Mouse (Mus musculus) kidney, adult 2 months (tissue): ENCODE results near the gene Ppp2r3d. TPM values are rescaled to one million over a fixed set of nuclear protein-coding genes. Genes with fewer than 3 reads are reported as not detected.
"Not testable (repeated sequence)": the region's sequence is repeated elsewhere in the genome, so short reads cannot be mapped to it uniquely, and the experiment has no call there.

Experiments used
- DNase-seq: peaks from one replicate; pipeline ENCODE4 v3.0.0; 2021
- H3K27ac ChIP-seq: fragments of 200-500 bp; 2 replicates; pipeline ENCODE4 v1.5.1; 2012; ENCODE audit warnings: low read depth, low read length, control low read depth, inconsistent platforms; ENCODE audit not compliant: insufficient read depth
- H3K27me3 ChIP-seq: fragments of 200-500 bp; replicated peaks from 2 replicates; pipeline ENCODE4 v1.6.1; 2012; ENCODE audit warnings: mild to moderate bottlenecking, moderate library complexity, low read length, inconsistent platforms; ENCODE audit not compliant: control insufficient read depth, insufficient read depth
- H3K36me3 ChIP-seq: fragments of 200-500 bp; 2 replicates; pipeline ENCODE4 v1.6.1; 2012; ENCODE audit warnings: mild to moderate bottlenecking, moderate library complexity, low read length, inconsistent platforms; ENCODE audit not compliant: control insufficient read depth, insufficient read depth
- H3K4me1 ChIP-seq: fragments of 200-500 bp; 2 replicates; pipeline ENCODE4 v1.6.1; 2011; ENCODE audit warnings: low read length; ENCODE audit not compliant: control insufficient read depth, insufficient read depth
- H3K4me3 ChIP-seq: fragments of 200-500 bp; 2 replicates; pipeline ENCODE4 v1.5.1; 2011; ENCODE audit warnings: mild to moderate bottlenecking, low read depth, low read length, control low read depth; ENCODE audit not compliant: insufficient read depth
- CTCF ChIP-seq: fragments of 200-500 bp; conservative IDR thresholded peaks from 2 replicates; pipeline ENCODE4 v1.5.1; 2011; ENCODE audit warnings: low read depth, mild to moderate bottlenecking, control low read depth, low read length, moderate library complexity, mixed read lengths; ENCODE audit not compliant: insufficient read depth, insufficient read length
- POLR2A ChIP-seq: fragments of 200-500 bp; IDR thresholded peaks from one replicate; pipeline ENCODE4 v1.6.1; 2011; ENCODE audit warnings: low read depth, low read length, control low read depth
- WGBS: fragments of 180-500 bp; shearing (Covaris S2); methylation state at CpG from one replicate; pipeline ENCODE4 v1.1.7; 2018; 5-methylcytosine and 5-hydroxymethylcytosine counted together
- polyA plus RNA-seq: library from polyadenylated mRNA; depleted of rRNA; stranded (reverse); fragments of >200 nt; gene quantifications from 2 replicates; pipeline ENCODE4 v1.2.3, GENCODE M21; 2012; rRNA removed

Gene Ppp2r3d
- polyA plus RNA-seq = 97.9 and 128 TPM in 2 replicates

DNA sequence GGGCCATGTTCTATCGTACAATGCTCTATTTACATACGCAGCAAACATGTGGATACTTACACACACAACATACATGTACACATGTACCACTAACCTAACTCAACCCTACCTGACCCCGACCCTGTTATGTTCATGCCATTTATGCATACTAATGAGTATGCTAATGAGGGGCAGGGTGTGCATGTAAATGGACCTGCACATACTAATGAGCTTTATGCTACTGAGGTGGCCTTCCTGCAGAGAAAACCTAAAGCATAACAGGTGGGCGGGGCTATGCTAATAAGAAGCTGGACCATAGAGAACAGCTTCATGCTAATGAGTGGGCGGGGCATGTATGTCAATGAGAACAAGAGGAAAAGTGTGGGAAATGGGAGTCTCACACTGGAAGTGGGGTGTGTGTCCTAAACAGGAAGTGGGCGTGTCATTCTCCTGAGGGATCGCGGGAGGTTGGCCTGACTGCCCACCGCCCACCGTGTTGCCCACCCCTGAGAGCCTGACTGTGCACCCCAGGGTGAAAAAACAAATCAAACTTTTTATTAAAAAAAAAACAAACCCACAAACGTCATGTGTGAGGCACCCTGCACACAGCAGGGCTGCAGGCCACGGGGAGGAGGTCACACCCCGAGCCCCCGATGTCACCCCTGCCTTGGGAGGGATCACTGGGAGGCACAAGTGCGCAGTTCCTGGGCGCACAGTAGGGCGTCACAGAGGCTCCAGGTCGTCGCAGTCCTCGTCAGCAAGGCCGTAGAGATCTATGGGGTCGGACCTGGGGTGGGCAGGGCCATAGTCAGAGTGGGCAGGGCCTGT, at the start of gene Ppp2r3d:
Gene Ppp2r3d, minus strand, starts transcription at position 803 of the 807 bp plus-strand sequence.
- no peak for DNase-seq
- no peak for TF ChIP-seq CTCF
- no peak for TF ChIP-seq POLR2A
- no peak within 1 kb of the TSS for H3K27ac ChIP-seq
- WGBS = 97% methylated on average over 22 of the region's 22 CpGs
- no peaks in the 10 kb centered on the region for H3K4me1 ChIP-seq
- H3K27me3 ChIP-seq = no peaks in the 10 kb centered on the region
- no peak within 1 kb of the TSS for H3K4me3 ChIP-seq
- H3K36me3 ChIP-seq = peaks cover 1% of the 10 kb centered on the region; the same call in 1 of the 2 replicates

- not testable (repeated sequence) for H3K27ac ChIP-seq, H3K4me1 ChIP-seq, H3K36me3 ChIP-seq, H3K27me3 ChIP-seq, H3K4me3 ChIP-seq, DNase-seq
- WGBS = 85% methylated on average over 2 of the region's 2 CpGs
Measured at GRCm38 (mm10) chr9:124493693-124494092, 17.0 kb upstream of the Ppp2r3d start, which contains the start of gene Gm21836. Gene Gm21836, minus strand, starts transcription at chr9:124493793.

DNA sequence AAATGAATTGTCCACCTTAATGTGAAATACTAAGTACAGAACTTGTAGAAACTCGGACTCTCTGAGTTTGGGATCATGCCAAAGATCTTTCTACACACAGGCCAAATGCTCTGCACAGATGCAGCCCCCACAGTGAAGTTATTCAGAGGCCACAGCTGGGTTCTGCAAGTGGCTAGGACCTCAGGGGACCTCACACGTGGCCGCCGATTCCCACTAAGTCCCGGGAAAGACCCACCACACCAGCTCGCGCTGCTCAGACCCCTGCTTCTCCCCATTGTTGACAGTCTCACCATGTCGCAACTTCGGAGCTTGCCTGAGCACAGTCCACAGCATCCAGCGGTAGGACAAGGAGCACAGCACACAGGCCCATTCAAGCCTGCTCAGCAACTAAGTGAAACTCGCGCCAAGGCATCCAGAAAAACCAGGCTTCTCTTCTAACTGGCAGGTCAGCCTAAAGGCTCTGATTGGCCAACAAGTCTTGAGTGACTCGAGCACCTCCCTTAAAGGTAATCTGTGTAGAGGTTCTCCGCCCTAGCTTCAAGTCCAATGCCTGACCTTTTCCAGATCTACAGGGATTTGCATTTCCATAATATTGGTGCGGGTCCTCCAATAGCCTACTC, 3.8 kb upstream of the Ppp2r3d start:
- not testable (repeated sequence) for DNase-seq, H3K36me3 ChIP-seq, H3K27ac ChIP-seq, H3K4me1 ChIP-seq, H3K27me3 ChIP-seq, H3K4me3 ChIP-seq
- 66% methylated on average over 14 of the region's 15 CpGs for WGBS

GRCm38 (mm10) chr9:124478081-124478480, 1.4 kb upstream of the Ppp2r3d start:
- DNase-seq = peak; percentile 47
- Histone ChIP-seq H3K36me3 (peaks cover 1% of the 10 kb centered on the region; the same call in 1 of the 2 replicates), H3K4me1 (no peaks in the 10 kb centered on the region), H3K27me3 (no peaks in the 10 kb centered on the region), H3K27ac (no peak overlapping the region), H3K4me3 (no peak overlapping the region)
- 50% methylated on average over 3 of the region's 3 CpGs for WGBS
- TF ChIP-seq POLR2A (no peak), CTCF (no peak)

- DNase-seq = no peak
Measured at GRCm38 (mm10) chr9:124475689-124476088, 1.0 kb downstream of the Ppp2r3d start.

GRCm38 (mm10) chr9:124456572-124456971, 20.1 kb downstream of the Ppp2r3d start:
- no peaks in the 10 kb centered on the region for H3K4me1 ChIP-seq
- TF ChIP-seq CTCF = peak; percentile 75
- TF ChIP-seq POLR2A = no peak
- no peak overlapping the region for H3K4me3 ChIP-seq
- H3K27ac ChIP-seq = no peak overlapping the region
- DNase-seq = peak; percentile 51
- no peaks in the 10 kb centered on the region for H3K27me3 ChIP-seq
- H3K36me3 ChIP-seq = no peaks in the 10 kb centered on the region
- 2% methylated on average over 1 of the region's 1 CpGs for WGBS

More at GRCm38 (mm10) chr9:124475689-124476088, 1.0 kb downstream of the Ppp2r3d start:
- H3K27me3 ChIP-seq = no peaks in the 10 kb centered on the region
- no peak overlapping the region for H3K27ac ChIP-seq
- no peak for TF ChIP-seq POLR2A
- no peak for TF ChIP-seq CTCF
- 90% methylated on average over 15 of the region's 15 CpGs for WGBS
- no peak overlapping the region for H3K4me3 ChIP-seq
- H3K4me1 ChIP-seq = no peaks in the 10 kb centered on the region
- H3K36me3 ChIP-seq = peaks cover 1% of the 10 kb centered on the region; the same call in 1 of the 2 replicates

DNA sequence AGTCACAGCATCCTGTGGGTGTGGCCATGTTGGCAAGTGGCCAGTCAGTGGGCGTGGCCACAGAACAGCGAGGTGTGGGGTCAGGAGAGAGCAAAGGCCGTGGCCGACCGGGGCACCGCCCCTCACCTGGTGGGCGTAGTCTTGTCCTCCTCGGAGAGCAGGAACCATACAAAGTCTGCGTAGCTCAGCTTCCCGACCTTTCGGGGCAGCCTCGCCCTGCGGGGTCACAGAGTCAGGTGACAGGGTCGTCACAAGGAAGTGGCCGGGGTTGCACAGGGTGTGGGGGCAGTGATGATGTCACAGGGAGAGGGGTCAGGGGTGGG, 34.2 kb downstream of the Ppp2r3d start:
- no peak for TF ChIP-seq POLR2A
- no peak for TF ChIP-seq CTCF
- DNase-seq = no peak
- H3K36me3 ChIP-seq = peaks cover 16% of the 10 kb centered on the region
- H3K27ac ChIP-seq = no peak overlapping the region
- 95% methylated on average over 15 of the region's 15 CpGs for whole genome bisulfite sequencing
- no peaks in the 10 kb centered on the region for H3K27me3 ChIP-seq
- no peaks in the 10 kb centered on the region for H3K4me1 ChIP-seq
- no peak overlapping the region for H3K4me3 ChIP-seq
